Mouse (Mus musculus) olfactory bulb, adult 2 months (tissue): ENCODE data around the gene Fyb. TPM values are rescaled to one million over a fixed set of nuclear protein-coding genes. Genes with fewer than 3 reads are reported as not detected.

ENCODE experiments used
- H3K27ac ChIP-seq: fragments of 200-500 bp; 2 replicates; pipeline ENCODE4 v1.5.1; 2012; ENCODE audit warnings: low read depth, low read length; ENCODE audit not compliant: insufficient read depth
- H3K4me1 ChIP-seq: fragments of 200-500 bp; 2 replicates; pipeline ENCODE4 v1.6.1; 2012; ENCODE audit warnings: low read length; ENCODE audit not compliant: control insufficient read depth, insufficient read depth
- H3K4me3 ChIP-seq: fragments of 200-500 bp; 2 replicates; pipeline ENCODE4 v1.5.1; 2012; ENCODE audit warnings: mild to moderate bottlenecking, low read depth, low read length, moderate library complexity; ENCODE audit not compliant: insufficient read depth
- CTCF ChIP-seq: fragments of 200-500 bp; IDR thresholded peaks from 2 replicates; pipeline ENCODE4 v1.5.1; 2012; ENCODE audit warnings: low read depth, mild to moderate bottlenecking, low read length, moderate library complexity; ENCODE audit not compliant: insufficient read depth
- POLR2A ChIP-seq: fragments of 200-500 bp; IDR thresholded peaks from 2 replicates; pipeline ENCODE4 v1.6.1; 2012; ENCODE audit warnings: mild to moderate bottlenecking, low read depth, low read length, moderate library complexity; ENCODE audit not compliant: insufficient read depth
- WGBS: fragments of 180-500 bp; shearing (Covaris S2); methylation state at CpG from one replicate; pipeline ENCODE4 v1.1.7; 2018; 5-methylcytosine and 5-hydroxymethylcytosine counted together
- polyA plus RNA-seq: library from polyadenylated mRNA; stranded (reverse); fragments of >200 nt; gene quantifications from 2 replicates; pipeline ENCODE4 v1.2.4, GENCODE M21; 2012; ENCODE audit warnings: low replicate concordance; ENCODE audit not compliant: missing spikeins, insufficient read depth, insufficient read length

Fyb gene
- polyA plus RNA-seq, 1 experiment, result 114 TPM

GRCm38 (mm10) chr15:6663991-6664390, 141.3 kb downstream of the Fyb start:
- Histone ChIP-seq H3K4me1 (no peaks in the 10 kb centered on the region), H3K27ac (no peak overlapping the region), H3K4me3 (no peak overlapping the region)
- WGBS, result 56% methylated on average over 7 of the region's 7 CpGs
- TF ChIP-seq POLR2A (no peak), CTCF (no peak)

GRCm38 (mm10) chr15:6666072-6666471, 143.4 kb downstream of the Fyb start:
- TF ChIP-seq CTCF (no peak), POLR2A (no peak)
- Histone ChIP-seq H3K4me3 (no peak overlapping the region), H3K4me1 (no peaks in the 10 kb centered on the region), H3K27ac (no peak overlapping the region)
- WGBS, result 62% methylated on average over 5 of the region's 5 CpGs

DNA sequence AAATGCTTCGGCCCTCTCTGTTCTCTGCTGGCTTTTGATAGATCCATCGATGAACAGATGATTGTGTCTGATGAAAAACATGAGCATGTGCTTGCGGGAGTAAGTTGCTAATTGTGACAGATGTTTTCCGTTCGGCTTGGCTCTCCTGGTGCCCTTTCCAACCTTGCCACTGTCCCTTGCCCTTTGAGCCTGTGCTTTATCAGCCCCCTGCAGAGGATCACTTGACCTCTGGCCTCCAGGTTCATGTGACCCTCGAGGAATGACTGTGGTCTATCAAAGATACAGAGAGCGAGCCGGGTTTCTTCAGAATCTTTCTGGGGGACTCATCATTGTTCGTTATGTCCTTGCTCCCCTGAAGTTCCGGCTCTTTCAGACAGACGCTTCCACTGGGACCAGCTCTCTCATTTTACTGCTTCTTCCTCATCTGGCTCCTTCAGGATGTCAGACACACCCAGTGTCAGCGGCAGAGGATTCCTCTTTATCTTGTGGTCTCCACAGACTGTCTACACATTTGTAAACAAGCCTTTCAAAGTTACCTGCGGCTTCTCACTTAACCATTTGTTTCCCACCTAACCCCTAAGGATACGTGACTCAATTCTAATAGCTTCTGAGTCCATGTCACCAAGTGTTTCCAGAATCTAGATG, 146.3 kb downstream of the Fyb start:
- TF ChIP-seq POLR2A, result no peak
- TF ChIP-seq CTCF, result no peak
- H3K27ac ChIP-seq, result no peak overlapping the region
- no peak overlapping the region for H3K4me3 ChIP-seq
- no peaks in the 10 kb centered on the region for H3K4me1 ChIP-seq
- whole genome bisulfite sequencing, result 70% methylated on average over 14 of the region's 14 CpGs

- WGBS, result 77% methylated on average over 2 of the region's 2 CpGs
- TF ChIP-seq CTCF, result no peak
- no peak for TF ChIP-seq POLR2A
- H3K27ac ChIP-seq, result no peak overlapping the region
- no peaks in the 10 kb centered on the region for H3K4me1 ChIP-seq
- H3K4me3 ChIP-seq, result no peak overlapping the region
These were observed 155.8 kb downstream of the Fyb start for GRCm38 (mm10) chr15:6678479-6678878.

DNA sequence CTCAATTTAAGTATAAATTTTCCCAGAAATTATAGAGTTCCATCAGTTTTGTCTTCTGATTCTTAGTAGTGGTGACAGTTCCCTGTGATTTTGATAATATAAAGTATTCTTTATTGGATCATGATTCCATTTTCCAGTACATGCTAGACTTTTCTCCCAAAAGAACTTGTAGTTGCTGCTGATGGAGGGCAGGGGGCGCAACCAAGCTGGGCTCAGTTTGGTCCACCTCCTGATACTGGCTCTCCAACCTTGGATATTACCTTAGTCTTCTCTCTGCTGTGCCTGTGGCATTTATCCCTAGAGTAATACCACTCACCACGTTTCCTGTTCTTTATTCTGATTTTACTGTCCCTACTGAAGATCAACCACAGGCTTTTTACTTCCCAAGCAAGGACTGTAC, 179.5 kb downstream of the Fyb start:
- H3K27ac ChIP-seq, result no peak overlapping the region
- no peaks in the 10 kb centered on the region for H3K4me1 ChIP-seq
- H3K4me3 ChIP-seq, result no peak overlapping the region
- TF ChIP-seq CTCF, result no peak
- TF ChIP-seq POLR2A, result no peak
- 80% methylated on average over 2 of the region's 2 CpGs for WGBS

- TF ChIP-seq CTCF (no peak), POLR2A (no peak)
- 84% methylated on average over 7 of the region's 7 CpGs for WGBS
- H3K4me3 ChIP-seq, result no peak overlapping the region
- no peak overlapping the region for H3K27ac ChIP-seq
- no peaks in the 10 kb centered on the region for H3K4me1 ChIP-seq
These were observed 182.8 kb downstream of the Fyb start for GRCm38 (mm10) chr15:6705351-6705901.

DNA sequence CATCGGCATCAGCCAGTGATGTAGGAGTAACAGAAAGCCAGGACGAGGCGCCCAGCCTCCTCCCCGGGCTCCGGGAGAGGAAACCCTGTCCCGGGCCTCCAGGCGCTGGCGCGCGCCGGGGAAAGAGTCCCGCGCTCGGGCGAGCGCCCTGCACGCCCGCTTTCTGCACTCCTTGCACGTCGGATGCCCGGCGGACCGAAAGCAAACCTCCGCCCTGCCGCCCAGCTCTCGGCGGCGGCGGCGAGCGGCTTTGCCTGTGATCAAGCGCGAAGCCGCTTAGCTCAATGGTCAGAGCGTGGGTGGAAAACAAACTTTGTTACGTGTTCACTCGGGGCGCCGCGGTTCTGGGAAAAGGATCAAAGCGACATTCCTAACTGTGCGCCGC, 184.9 kb downstream of the Fyb start:
- under 1% methylated on average over 43 of the region's 43 CpGs for WGBS
- no peak overlapping the region for H3K27ac ChIP-seq
- H3K4me3 ChIP-seq, result peak overlapping the region; percentile 98
- TF ChIP-seq CTCF (no peak), POLR2A (no peak)
- 0 out of 2 replicates have a peak, but pooled peaks cover under 1% of the 10 kb centered on the region for H3K4me1 ChIP-seq

DNA sequence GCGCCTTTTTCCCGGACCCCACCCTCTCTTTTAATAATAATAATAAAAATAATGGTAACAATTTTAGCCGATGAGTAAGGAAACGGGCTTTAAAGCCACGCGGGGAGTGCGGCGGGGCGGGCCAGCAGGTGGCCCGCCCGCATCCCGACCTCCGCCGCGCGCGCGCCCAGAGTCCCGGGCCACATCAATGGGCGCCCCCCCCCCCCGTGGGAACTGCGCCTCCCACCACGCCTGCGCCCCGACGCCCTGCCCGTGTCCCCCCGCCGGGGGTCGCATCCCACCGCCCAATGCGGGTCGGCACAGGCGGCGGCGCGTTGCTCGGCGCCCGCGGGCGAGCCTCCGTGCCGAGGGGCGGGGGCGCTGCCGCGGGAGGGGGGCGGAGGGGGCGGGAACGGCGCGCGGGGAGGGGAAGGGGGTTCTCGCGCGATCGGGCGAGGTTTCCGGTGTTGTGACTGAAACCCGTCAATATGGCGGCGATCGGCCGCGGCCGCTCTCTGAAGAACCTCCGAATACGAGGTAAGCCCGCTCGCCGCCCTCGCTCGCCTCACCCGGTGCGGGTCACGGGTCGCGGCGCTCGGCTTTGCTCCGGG, 185.4 kb downstream of the Fyb start, which contains the start of gene Rictor:
Gene Rictor (plus strand): TSS at position 444 of the 590 bp plus-strand sequence.
- under 1% methylated on average over 74 of the region's 82 CpGs for WGBS
- Histone ChIP-seq H3K4me1 (0 out of 2 replicates have a peak, but pooled peaks cover 2% of the 10 kb centered on the region), H3K4me3 (peak within 1 kb of the TSS; percentile 98), H3K27ac (0 out of 2 replicates have a peak within 1 kb of the TSS, but pooled peaks have one; percentile 33)
- TF ChIP-seq POLR2A (peak; percentile 37; the same call in 1 of the 2 replicates), CTCF (no peak)
